Mouse (Mus musculus): ENCODE measurements around the gene Usp25. TPM values are rescaled to one million over a fixed set of nuclear protein-coding genes. Genes with fewer than 3 reads are reported as not detected.

The Usp25 gene
- polyA plus RNA-seq, 1 experiment from 2014 or later = 19.2 TPM

- Histone ChIP-seq H3K4me3 (ENCODE audit: low read depth, low read length) (no peak overlapping the region), H3K27me3 (replicated peaks; ENCODE audit: insufficient read depth, low read length) (no peaks in the 10 kb centered on the region), H3K9me3 (ENCODE audit: low read length) (no peaks in the 10 kb centered on the region), H3K4me1 (ENCODE audit: insufficient read depth, low read depth, low read length) (no peaks in the 10 kb centered on the region), H3K36me3 (ENCODE audit: insufficient read depth, low read length) (no peaks in the 10 kb centered on the region), H3K9ac (replicated peaks; ENCODE audit: low read depth) (no peak overlapping the region), H3K27ac (ENCODE audit: low read length) (no peak overlapping the region), H3K4me2 (replicated peaks; ENCODE audit: low read depth, low read length) (no peak overlapping the region)
- DNase-seq (ENCODE audit: low spot score) = no peak
- no peak for ATAC-seq
- no peak for TF ChIP-seq CTCF (IDR thresholded peaks at IDR 0.05)
- no peak for TF ChIP-seq EP300 (IDR thresholded peaks at IDR 0.05)
- 76% methylated on average over 1 of the region's 1 CpGs for WGBS
These were observed 138.8 kb downstream of the Usp25 start for GRCm38 (mm10) chr16:77152288-77152687.

GRCm38 (mm10) chr16:77153216-77153715, 139.8 kb downstream of the Usp25 start:
- Histone ChIP-seq H3K36me3 (ENCODE audit: insufficient read depth, low read length) (no peaks in the 10 kb centered on the region), H3K27ac (ENCODE audit: low read length) (no peak overlapping the region), H3K4me3 (ENCODE audit: low read depth, low read length) (no peak overlapping the region), H3K9me3 (ENCODE audit: low read length) (no peaks in the 10 kb centered on the region), H3K4me1 (ENCODE audit: insufficient read depth, low read depth, low read length) (no peaks in the 10 kb centered on the region), H3K9ac (replicated peaks; ENCODE audit: low read depth) (no peak overlapping the region), H3K27me3 (replicated peaks; ENCODE audit: insufficient read depth, low read length) (no peaks in the 10 kb centered on the region), H3K4me2 (replicated peaks; ENCODE audit: low read depth, low read length) (no peak overlapping the region)
- ATAC-seq (no peak), DNase-seq (ENCODE audit: low spot score) (no peak)
- TF ChIP-seq CTCF (IDR thresholded peaks at IDR 0.05) (no peak), EP300 (IDR thresholded peaks at IDR 0.05) (no peak)
- WGBS = 55% methylated on average over 1 of the region's 1 CpGs

- no peak overlapping the region for H3K4me2 ChIP-seq (replicated peaks; ENCODE audit: low read depth, low read length)
- H3K27ac ChIP-seq (ENCODE audit: low read length) = no peak overlapping the region
- 77% methylated on average over 2 of the region's 2 CpGs for WGBS
- no peaks in the 10 kb centered on the region for H3K4me1 ChIP-seq (ENCODE audit: insufficient read depth, low read depth, low read length)
- H3K36me3 ChIP-seq (ENCODE audit: insufficient read depth, low read length) = no peaks in the 10 kb centered on the region
- TF ChIP-seq CTCF (IDR thresholded peaks at IDR 0.05) = no peak
- no peak for TF ChIP-seq EP300 (IDR thresholded peaks at IDR 0.05)
- H3K27me3 ChIP-seq (replicated peaks; ENCODE audit: insufficient read depth, low read length) = no peaks in the 10 kb centered on the region
- H3K9me3 ChIP-seq (ENCODE audit: low read length) = no peaks in the 10 kb centered on the region
- H3K9ac ChIP-seq (replicated peaks; ENCODE audit: low read depth) = no peak overlapping the region
- ATAC-seq (no peak), DNase-seq (ENCODE audit: low spot score) (no peak)
- H3K4me3 ChIP-seq (ENCODE audit: low read depth, low read length) = no peak overlapping the region
These were observed 140.3 kb downstream of the Usp25 start for GRCm38 (mm10) chr16:77153815-77154214.

- no peak for DNase-seq (ENCODE audit: low spot score)
- TF ChIP-seq CTCF (IDR thresholded peaks at IDR 0.05) = no peak
- TF ChIP-seq EP300 (IDR thresholded peaks at IDR 0.05) = no peak
- no peak overlapping the region for H3K4me2 ChIP-seq (replicated peaks; ENCODE audit: low read depth, low read length)
These were observed 141.3 kb downstream of the Usp25 start for GRCm38 (mm10) chr16:77154831-77155230.

More at GRCm38 (mm10) chr16:77154831-77155230, 141.3 kb downstream of the Usp25 start:
- Histone ChIP-seq H3K27ac (ENCODE audit: low read length) (no peak overlapping the region), H3K9ac (replicated peaks; ENCODE audit: low read depth) (no peak overlapping the region), H3K4me3 (ENCODE audit: low read depth, low read length) (no peak overlapping the region), H3K36me3 (ENCODE audit: insufficient read depth, low read length) (no peaks in the 10 kb centered on the region), H3K9me3 (ENCODE audit: low read length) (no peaks in the 10 kb centered on the region), H3K27me3 (replicated peaks; ENCODE audit: insufficient read depth, low read length) (no peaks in the 10 kb centered on the region), H3K4me1 (ENCODE audit: insufficient read depth, low read depth, low read length) (no peaks in the 10 kb centered on the region)
- 70% methylated on average over 1 of the region's 1 CpGs for WGBS
- no peak for ATAC-seq
